Mouse (Mus musculus) gastrocnemius, adult 8-10 months (tissue): Measurements from ENCODE around the gene Ly6c2. TPM values are rescaled to one million over a fixed set of nuclear protein-coding genes. Genes with fewer than 3 reads are reported as not detected.
A peak's percentile ranks its signal among the peaks of the same experiment; 100 is the strongest.
"Not testable (repeated sequence)": the region's sequence is repeated elsewhere in the genome, so short reads cannot be mapped to it uniquely, and the experiment has no call there.

ENCODE experiments used
- DNase-seq, 2 experiments: peaks; one replicate each; pipeline ENCODE4 v3.0.0; 2022; ENCODE audit warnings: low spot score in 2 of 2
- total RNA-seq, 4 experiments: library from RNA; stranded (reverse); gene quantifications; 2 replicates each; pipeline ENCODE4 v1.2.4; 2022

The Ly6c2 gene
- total RNA-seq: 1 to 10 TPM; 1.8 to 3.3 (median 3.1) TPM

- DNase-seq: not testable (repeated sequence)
Measured at GRCm38 (mm10) chr15:75111861-75112630, at the start of gene Ly6c2. Ly6c2 (minus strand) TSS chr15:75111970.

- no peak for DNase-seq
Measured at GRCm38 (mm10) chr15:75157646-75158045, 45.9 kb upstream of the Ly6c2 start.

- DNase-seq: no peak
Measured at GRCm38 (mm10) chr15:75154940-75155339, 43.2 kb upstream of the Ly6c2 start, which contains the start of gene Ly6g. Ly6g (plus strand) TSS chr15:75155240.

DNA sequence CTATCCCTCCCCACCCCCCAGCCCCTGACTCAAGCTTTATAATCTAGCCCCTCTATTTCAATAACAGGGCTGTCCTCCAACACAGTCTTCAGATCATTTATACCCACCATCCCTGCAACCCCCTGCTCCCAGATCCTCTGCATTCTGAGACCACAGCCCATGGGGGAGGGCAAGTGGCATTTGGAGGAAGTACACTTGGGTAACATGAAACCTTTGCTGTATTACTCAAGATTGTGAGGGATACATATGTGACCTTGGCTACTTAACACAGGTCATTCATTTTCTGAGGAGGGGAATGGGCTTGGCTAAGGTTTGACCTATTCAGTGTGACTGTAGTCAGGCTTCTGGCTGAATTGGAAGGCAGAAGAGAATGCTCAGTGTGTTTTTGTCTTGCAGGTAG lies 41.3 kb upstream of the Ly6c2 start:
- no peak for DNase-seq

GRCm38 (mm10) chr15:75143735-75144134 lies 32.0 kb upstream of the Ly6c2 start:
- no peak for DNase-seq

DNA sequence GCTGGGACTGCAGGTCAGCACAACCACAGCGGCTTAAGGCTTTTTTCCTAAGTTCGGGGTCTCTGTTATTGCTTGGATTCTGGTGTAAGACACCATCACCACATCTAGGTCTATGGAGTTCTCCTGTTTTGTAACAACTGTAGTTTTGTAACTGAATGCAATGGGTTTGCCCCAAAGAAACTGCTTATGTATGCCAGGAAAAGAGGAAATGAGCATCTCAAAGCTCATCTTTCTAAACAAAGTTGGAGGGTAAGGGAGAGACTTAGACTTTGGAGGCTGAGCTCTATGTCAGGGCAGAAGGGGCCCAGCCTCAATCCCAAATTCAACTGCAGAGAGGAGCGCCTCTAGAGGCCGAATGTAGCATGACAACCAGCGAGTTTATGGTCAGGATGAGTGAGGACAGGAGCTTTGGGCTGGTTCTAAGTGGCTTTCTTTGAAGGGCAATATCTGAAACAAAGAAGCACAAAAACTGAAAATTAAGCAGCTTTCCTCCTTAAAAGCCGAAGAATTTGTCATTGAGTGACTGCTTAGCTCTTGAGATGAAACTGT lies 30.1 kb upstream of the Ly6c2 start:
- DNase-seq: not testable (repeated sequence)

- DNase-seq: not testable (repeated sequence)
Measured at GRCm38 (mm10) chr15:75137739-75138138, 26.0 kb upstream of the Ly6c2 start.

DNA sequence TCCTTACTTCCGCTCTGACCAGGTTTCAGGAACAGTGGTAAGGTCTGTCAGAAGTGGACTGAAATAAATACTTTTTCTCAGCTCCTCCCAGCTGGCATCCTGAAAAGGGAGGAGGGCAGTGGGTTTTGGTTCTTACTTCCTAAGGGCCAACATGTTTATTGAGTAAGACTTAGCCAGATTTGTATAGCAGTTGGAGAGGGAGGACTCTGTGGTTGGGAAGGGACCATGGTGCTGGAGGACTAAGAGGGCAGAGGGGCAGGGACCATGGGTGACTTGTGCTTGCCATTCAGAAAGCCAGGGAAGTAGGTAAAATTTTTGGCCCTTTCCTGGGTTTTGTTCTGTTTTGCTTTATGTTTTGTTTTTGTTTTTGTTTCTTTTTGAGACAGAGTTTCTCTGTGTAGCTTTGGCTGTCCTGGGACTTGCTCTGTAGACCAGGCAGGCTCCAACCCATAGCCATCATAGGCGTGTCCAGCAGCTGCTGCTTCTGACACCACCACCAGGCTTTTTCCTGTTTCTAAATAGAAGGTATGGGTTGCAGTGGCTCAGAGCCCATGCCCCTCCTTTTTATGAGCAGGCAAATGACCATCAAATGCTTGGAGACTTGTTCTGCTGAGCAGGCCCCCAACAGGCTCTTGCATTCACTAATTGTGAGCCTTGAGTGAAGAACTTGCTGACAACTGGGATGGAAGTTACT lies 23.5 kb upstream of the Ly6c2 start:
- DNase-seq: not testable (repeated sequence)

GRCm38 (mm10) chr15:75132346-75132745 lies 20.6 kb upstream of the Ly6c2 start:
- not testable (repeated sequence) for DNase-seq

DNA sequence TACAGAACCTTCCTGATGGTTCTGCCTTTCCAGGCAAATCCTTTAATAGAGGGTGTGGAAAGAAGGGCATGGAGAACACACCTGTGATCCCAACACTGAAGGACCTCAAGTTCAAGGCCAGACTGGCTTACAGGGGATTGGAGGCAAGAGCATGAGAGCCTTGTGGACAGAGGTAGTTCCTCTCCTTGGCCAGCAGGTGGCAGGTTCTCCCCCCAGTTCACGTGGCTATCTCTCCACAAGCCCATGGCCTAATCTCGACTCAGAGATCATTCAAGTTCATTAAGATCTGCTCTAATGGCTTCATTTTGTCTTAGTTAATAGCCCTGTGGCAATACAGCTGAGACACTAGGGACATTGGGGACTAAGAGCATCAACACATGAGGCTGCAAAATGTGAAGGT lies 8.3 kb upstream of the Ly6c2 start:
- DNase-seq: no peak

- not testable (repeated sequence) for DNase-seq
Measured at GRCm38 (mm10) chr15:75118742-75119141, 7.0 kb upstream of the Ly6c2 start.

DNA sequence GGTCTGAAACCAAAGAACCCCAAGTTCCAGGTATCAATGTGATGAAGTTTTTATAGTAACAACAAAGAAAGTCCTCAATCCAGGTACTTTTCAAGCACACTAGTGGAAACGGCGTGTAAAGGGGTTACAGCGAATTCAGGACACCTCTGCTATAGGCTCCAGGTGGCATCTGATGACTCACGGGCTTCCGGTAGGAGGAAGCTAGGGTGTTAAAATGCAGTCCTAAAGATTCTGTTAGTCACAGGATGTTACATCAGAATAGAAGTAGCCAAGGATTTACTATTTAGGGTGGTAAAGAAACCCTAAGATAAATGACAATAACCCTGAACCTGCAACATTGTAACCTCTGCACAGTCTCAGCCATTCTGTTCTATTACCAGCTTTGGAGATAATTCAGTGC lies 5.7 kb upstream of the Ly6c2 start:
- not testable (repeated sequence) for DNase-seq

- DNase-seq: no peak
Measured at GRCm38 (mm10) chr15:75116525-75116924, 4.8 kb upstream of the Ly6c2 start.

- not testable (repeated sequence) for DNase-seq
Measured at GRCm38 (mm10) chr15:75110424-75110823, 1.3 kb downstream of the Ly6c2 start.

- DNase-seq: no peak
Measured at GRCm38 (mm10) chr15:75099261-75099660, 12.5 kb downstream of the Ly6c2 start.

- not testable (repeated sequence) for DNase-seq
Measured at GRCm38 (mm10) chr15:75088041-75088440, 23.7 kb downstream of the Ly6c2 start.

DNA sequence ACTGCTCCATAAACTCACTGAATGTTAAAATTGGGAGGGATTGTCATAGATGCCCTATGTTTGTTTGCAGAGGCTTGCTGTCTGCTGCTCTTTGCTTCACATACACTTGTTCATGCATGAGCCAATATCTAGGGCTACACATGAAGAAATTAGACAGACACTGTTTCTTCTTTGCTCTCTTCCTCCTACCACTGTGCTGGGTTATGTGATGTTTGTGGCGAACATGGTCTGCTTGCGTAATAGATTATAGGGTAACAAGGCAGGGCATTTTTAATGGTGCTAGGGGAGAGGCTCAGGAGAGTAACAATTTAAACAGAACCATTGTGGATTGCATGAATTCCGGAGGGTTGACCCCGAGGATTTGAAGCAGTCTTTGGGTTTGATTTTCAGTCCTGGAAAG lies 41.8 kb downstream of the Ly6c2 start:
- no peak for DNase-seq

DNA sequence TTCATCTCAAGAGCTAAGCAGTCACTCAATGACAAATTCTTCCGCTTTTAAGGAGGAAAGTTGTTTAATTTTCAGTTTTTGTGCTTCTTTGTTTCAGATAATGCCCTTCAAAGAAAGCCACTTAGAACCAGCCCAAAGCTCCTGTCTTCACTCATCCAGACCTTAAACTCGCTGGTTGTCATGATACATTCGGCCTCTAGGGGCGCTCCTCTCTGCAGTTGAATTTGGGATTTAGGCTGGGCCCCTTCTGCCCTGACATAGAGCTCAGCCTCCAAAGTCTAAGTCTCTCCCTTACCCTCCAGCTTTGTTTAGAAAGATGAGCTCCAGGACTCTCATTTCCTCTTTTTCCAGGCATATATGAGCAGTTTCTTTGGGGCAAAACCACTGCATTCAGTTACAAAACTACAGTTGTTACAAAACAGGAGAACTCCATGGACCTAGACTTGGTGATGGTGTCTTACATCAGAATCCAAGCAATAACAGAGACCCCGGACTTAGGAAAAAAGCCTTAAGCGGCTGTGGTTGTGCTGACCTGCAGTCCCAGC lies 49.7 kb downstream of the Ly6c2 start:
- peak in 1 of 2 experiments; percentile 40 for DNase-seq

GRCm38 (mm10) chr15:75060505-75060904 lies 51.3 kb downstream of the Ly6c2 start:
- no peak for DNase-seq
